18 mouse cellular contexts compared by ENCODE assay signal in genomic region chr16:30207111-30207828, GRCm38 (mm10).
DNase-seq lines count a peak whose midpoint lies in the region; ATAC-seq and TF ChIP-seq lines count a peak whose summit lies in the region.
"Had no signal": no experiment of that assay in that cellular context is flagged by ENCODE, and none has a peak within 500 bp of the region (broad histone marks: within the 10 kb centered on the region; RNA-seq: fewer than 3 reads in every experiment).

No protein-coding gene starts in this region.

- 85% methylated on average over 11 of the region's 11 CpGs for WGBS in forebrain, embryonic 10.5 days
- 86% methylated on average over 11 of the region's 11 CpGs for WGBS in forebrain, postnatal 0 days

- 0 out of 2 replicates have a peak, but pooled peaks cover 2% of the 10 kb centered on the region for H3K36me3 ChIP-seq in forebrain, embryonic 10.5 days (replicated peaks)
- no peaks in the 10 kb centered on the region for H3K36me3 ChIP-seq in forebrain, postnatal 0 days (ENCODE audit: insufficient read depth)
- H3K36me3 ChIP-seq: embryonic facial prominence, embryonic 13.5 days; midbrain, embryonic 13.5 days had no signal

- H3K9me3 ChIP-seq in forebrain, embryonic 10.5 days: peaks cover 6% of the 10 kb centered on the region
- H3K9me3 ChIP-seq in forebrain, postnatal 0 days (ENCODE audit: low read length): no peaks in the 10 kb centered on the region
- H3K9me3 ChIP-seq: midbrain, embryonic 13.5 days had no signal

- H3K4me3 ChIP-seq in forebrain, embryonic 10.5 days: no peak overlapping the region
- H3K4me3 ChIP-seq in forebrain, postnatal 0 days (ENCODE audit: low read depth, low read length): no peak overlapping the region
- H3K4me3 ChIP-seq in left cerebral cortex, adult 2 months: no peak overlapping the region
- H3K4me3 ChIP-seq: embryonic facial prominence, embryonic 13.5 days; midbrain, embryonic 13.5 days had no signal

- no peak overlapping the region for H3K4me2 ChIP-seq in forebrain, postnatal 0 days (ENCODE audit: low read depth)
- H3K4me2 ChIP-seq: embryonic facial prominence, embryonic 13.5 days; hindbrain, embryonic 14.5 days; midbrain, embryonic 13.5 days had no signal

- no peak for ATAC-seq in forebrain, postnatal 0 days
- ATAC-seq in monocyte, adult 5-6 weeks (replicated peaks; ENCODE audit: insufficient number of reproducible peaks, low FRiP score, low TSS enrichment, poor library complexity, severe bottlenecking): no peak
- ATAC-seq: activated CD4-positive, CD25-positive, alpha-beta regulatory T cell, adult 4 months; midbrain, embryonic 13.5 days had no signal

- 0 out of 2 replicates have a peak overlapping the region, but pooled peaks have one; percentile 82 for H3K27ac ChIP-seq in forebrain, embryonic 10.5 days
- H3K27ac ChIP-seq in forebrain, postnatal 0 days (ENCODE audit: low read depth, low read length): no peak overlapping the region
- H3K27ac ChIP-seq in left cerebral cortex, adult 2 months: no peak overlapping the region
- H3K27ac ChIP-seq: embryonic facial prominence, embryonic 13.5 days; hindbrain, embryonic 14.5 days; midbrain, embryonic 13.5 days had no signal

- intact Hi-C loops in left cerebral cortex, adult 2 months (cut with DNase I): no loop called here
- intact Hi-C loops in left cerebral cortex, postnatal 14 days (cut with DNase I): no loop called here

- no peak overlapping the region for H3K9ac ChIP-seq in forebrain, postnatal 0 days
- H3K9ac ChIP-seq: embryonic facial prominence, embryonic 13.5 days; hindbrain, embryonic 14.5 days; midbrain, embryonic 13.5 days had no signal

- no peak for TF ChIP-seq CTCF in forebrain, postnatal 0 days (IDR thresholded peaks at IDR 0.05; ENCODE audit: low read depth)
- peak; percentile 21 for TF ChIP-seq CTCF in left cerebral cortex, adult 2 months (IDR thresholded peaks at IDR 0.05)

- peaks cover 87% of the 10 kb centered on the region for H3K27me3 ChIP-seq in forebrain, embryonic 10.5 days (ENCODE audit: poor library complexity, severe bottlenecking)
- no peaks in the 10 kb centered on the region for H3K27me3 ChIP-seq in forebrain, postnatal 0 days (ENCODE audit: insufficient read depth, low read length)

- H3K4me1 ChIP-seq in forebrain, embryonic 10.5 days: peaks cover 57% of the 10 kb centered on the region
- H3K4me1 ChIP-seq in forebrain, postnatal 0 days (ENCODE audit: insufficient read depth): no peaks in the 10 kb centered on the region

- no peak for DNase-seq in forebrain, embryonic 10.5 days (ENCODE audit: extremely low spot score, low spot score)
- no peak for DNase-seq in forebrain, postnatal 0 days
- no peak for DNase-seq in left cerebral cortex, adult 2 months (ENCODE audit: extremely low spot score in 1 of 2, low spot score in 2 of 2)
- DNase-seq in left cerebral cortex, postnatal 14 days (ENCODE audit: low spot score in 2 of 2): no peak
- peak; percentile 16 for DNase-seq in A20 (ENCODE audit: low read depth, low spot score)
- peak; percentile 80 for DNase-seq in R1 (ENCODE audit: low read depth, low spot score)
- no peak for DNase-seq in cerebellum, adult 18-20 months
- DNase-seq: adrenal gland, postnatal 14 days; cerebellum, adult 2 months; kidney, adult 18-20 months; layer of hippocampus, postnatal 36 days; lung, adult 2 months; thymus, adult 2 months had no signal

Comparison
In these comparisons a context has a peak if more than half of its experiments do, and no peak if none do; other contexts are left out.
1. DNase-seq: peak in A20 (single experiment) and R1 (single experiment); none in forebrain, embryonic 10.5 days (single experiment), forebrain, postnatal 0 days (single experiment), left cerebral cortex, adult 2 months (0 of 2), left cerebral cortex, postnatal 14 days (0 of 2) and cerebellum, adult 18-20 months (0 of 2).